Mouse (Mus musculus): ENCODE data around the gene Ern1.

Ern1 gene

GRCm38 (mm10) chr11:106344910-106345309 is 142.7 kb downstream of the Ern1 start:
- DNase-seq (ENCODE audit: low read depth, low spot score), result no peak
